Mouse (Mus musculus) embryo, embryonic 10 days (tissue): Measurements from ENCODE around the gene Zfp639.
A peak's percentile ranks its signal among the peaks of the same experiment; 100 is the strongest.

Experiments
- DNase-seq: peaks from one replicate; pipeline ENCODE4 v3.0.0-alpha.2; 2015; ENCODE audit warnings: low spot score

Zfp639 gene

DNA sequence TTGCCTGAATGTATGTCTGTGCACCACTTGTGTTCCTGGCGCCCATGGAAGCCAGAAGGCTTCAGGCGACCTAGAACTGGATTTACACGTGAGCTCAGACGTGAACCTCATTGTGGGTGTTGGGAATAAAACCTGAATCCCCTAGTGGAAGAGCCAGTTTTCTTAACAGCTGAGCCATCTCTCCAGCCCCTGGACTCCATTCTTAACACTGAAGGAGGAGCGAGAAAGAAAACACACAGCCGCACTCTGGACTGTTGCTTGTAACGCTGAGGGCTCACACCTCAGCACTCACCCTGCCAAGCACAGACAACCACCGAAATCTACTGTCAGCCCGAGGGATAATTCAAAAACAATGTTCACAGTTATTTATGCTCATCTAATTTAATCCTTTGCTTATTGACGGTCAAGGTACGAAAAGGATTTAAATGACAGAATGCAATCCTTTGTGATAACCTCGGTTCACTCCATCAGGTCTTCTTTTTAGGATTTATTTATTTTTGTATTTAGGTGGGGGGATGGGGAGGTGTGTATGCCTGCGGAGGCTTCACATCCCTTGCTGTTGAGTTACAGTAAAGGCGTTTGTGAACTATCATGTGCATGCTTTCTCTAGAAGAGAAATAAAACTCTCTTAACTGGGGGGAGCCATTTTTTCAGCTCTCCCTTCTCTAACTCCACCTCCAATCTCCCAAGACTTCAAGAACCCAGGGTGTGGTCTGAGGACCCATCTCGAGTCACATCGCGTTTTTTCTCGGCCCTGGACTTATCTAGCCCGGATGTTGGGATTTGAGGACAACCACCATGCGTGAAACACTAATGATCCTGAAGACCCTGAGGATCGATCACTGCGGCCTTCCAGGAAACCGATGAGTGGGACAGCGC lies at the start of gene Zfp639:
TSS of gene Zfp639 (plus strand) at position 764 of the 879 bp plus-strand sequence.
- DNase-seq: peak; percentile 18

DNA sequence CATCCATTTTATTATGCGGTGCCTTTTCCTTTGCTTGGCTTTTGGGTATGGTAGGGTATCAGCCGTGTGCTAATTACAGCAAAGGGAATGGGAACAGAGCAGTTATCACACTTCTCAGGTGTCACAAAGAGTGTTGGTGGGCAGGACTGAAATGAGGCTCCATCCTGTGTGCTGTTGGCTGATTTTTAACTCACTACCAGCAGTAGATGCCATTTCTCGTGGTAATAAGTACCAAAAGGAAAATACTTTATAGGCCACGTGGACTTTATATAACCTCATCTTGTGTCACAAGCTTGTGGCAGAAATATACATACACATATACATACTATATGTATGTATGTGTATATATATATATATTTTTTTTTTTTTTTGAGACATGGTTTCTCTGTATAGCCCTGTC lies 42.7 kb upstream of the Zfp639 start:
- DNase-seq: no peak

DNA sequence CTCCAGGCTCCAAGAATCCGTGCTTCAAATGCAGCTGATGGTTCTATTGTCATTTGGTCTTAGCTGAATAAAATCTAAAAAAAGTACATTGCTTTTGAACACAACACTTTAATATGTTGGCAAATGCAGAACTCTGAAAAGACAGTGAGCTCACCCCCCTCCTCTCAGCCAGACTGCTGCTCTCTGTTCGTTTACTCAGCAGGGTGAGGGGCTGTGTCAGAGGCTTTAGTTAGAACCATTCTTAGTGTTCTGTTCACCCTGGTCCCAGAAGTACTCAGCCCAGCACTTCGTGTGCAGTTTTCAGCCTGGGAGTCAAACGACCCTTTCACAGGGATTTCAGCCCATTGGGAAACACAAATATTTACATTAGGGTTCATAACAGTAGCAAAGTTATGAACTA lies 41.6 kb upstream of the Zfp639 start:
- no peak for DNase-seq

DNA sequence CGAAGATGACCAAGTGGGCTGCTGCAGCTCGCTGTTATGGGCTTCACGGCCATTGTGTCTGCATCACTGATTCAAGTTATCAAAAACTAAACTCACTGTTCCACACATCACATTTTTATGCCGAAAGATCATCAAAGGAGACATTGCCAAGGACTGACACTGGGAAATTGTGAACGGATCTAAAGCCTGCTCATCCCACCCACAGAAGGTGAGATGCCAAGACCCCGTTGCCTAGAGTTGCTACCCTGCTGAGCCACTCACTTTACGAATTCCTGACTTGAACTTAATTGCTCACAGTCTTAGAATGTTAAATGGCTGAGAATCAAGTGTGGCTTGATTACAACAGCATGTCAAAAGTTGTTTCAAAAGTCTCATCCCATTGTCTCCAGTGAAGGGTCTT lies 39.6 kb upstream of the Zfp639 start:
- no peak for DNase-seq

DNA sequence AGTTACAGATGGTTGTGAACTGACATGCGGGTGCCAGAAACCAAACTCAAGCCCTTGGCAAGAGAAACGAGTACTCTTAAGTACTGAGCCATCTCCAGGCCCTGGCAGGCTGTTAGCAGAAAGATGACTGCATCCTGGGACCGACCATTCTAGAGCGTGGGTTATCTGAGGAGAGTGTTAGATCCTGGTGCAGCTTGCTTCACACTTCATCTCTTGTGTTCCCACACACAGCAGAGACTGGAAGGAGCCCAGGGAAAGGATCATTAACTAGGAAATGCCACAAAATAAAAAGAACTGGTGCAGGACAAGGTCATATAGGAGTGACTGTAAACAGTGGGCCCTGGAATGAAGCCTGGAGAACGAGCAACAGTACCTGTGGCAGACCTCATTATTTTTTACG lies 39.0 kb upstream of the Zfp639 start:
- no peak for DNase-seq

DNA sequence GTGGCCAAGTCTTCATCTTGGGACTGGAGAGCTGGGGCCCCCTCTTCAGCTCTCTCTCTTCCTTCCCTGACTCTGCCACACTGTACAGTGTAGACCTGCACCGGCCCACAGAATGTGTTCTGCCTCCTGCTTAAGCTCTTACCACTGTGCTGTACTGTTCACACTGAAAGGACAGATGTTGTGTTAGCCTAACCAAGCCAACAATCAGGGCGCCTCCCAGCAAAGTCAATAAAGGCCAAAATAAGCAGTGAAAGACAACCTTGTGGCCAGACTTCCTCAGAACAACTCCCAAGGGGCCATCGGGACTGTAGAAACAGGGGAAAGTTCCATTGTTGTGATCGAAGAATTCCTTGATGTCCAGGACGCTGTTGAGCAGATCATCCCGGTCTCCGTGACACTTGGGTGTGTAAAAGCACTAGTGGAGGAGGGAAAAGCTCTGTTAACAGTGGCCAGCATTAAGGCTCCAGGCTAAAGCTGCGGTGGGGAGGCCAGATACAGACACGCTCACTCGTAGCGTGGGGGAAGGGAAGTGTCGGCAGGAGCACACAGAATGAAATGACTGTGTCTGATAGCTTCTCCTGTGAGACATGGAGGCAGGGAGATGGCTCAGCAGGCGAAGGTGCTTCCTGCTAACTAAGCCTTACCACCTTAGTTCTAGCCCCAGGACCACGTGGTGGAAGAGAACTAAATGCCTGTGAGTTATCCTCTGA lies 37.7 kb upstream of the Zfp639 start:
- peak; percentile 16 for DNase-seq

DNA sequence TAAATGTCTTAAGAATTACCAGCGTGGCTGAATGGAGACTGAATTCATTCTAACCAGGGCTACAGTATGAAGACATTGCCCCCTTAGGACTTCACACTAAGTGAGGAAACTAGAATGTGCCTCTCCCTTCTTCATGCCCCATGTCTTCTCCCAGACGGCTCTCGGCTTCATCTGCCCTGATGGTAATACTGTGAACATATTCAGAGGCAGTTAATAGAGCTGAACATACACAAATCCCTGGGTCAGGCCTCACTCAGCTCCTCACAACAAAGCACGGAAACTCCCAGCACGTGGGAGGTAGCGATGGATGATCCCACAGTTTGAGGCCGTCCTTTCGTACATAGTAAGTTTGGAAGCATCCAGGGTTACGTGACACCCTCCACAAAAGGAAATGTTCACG lies 36.9 kb upstream of the Zfp639 start:
- no peak for DNase-seq

DNA sequence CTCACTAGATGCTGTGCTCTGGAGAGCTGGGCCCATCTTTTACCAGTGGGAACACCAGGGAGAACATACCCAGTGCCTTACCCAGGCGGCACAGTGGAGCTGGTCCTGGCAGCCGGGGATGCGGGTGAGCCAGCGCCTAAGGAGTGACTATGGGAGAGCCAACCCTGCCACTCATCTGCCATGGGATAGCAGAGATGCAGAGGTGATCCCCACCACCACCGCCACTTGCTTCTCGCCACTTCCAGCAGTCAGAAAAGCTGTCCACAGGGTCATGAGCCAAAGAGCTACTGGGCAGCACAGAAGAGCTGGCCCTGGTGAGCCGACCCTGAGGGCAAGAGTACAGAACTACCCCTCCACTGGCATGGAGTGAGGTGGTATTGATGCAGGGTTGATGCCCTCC lies 30.1 kb upstream of the Zfp639 start:
- no peak for DNase-seq

DNA sequence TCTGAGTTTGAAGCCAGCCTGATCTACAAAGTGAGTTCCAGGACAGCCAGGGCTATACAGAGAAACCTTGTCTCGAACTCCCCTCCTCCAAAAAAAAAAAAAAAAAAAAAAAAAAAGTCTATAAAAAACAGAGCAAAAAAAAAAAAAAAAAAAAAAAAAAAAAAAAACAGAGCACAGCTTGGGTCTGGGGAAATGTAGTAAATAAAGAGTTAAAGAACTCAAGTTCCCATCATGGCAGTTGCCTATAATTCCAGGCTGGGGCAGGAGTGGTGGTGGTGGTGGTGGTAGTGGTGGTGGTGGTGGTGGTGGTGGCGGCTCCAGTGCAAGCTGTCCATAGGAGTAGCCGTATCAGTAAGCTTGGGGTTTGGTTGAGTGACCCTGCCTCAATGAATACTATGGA lies 27.0 kb upstream of the Zfp639 start:
- no peak for DNase-seq

DNA sequence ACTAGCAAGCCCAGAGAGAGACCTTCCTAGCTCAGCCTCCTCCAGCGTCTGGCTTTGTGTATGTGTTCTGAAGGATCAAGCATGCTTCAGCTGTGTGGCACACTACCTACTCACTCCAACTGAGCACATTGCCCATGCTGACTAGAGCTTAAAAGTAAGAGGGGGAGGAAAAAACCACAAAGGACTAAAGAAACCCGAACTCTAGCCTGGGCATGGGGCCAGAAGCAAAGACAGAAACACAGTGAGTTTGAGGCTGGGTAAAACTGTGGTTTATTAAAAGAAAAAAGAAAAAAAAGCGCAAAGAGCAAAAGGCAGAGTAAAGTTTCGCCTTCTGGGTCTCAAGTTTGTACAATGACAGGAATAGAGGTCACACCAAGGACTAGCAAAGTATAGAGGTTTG lies 23.5 kb upstream of the Zfp639 start:
- DNase-seq: no peak

DNA sequence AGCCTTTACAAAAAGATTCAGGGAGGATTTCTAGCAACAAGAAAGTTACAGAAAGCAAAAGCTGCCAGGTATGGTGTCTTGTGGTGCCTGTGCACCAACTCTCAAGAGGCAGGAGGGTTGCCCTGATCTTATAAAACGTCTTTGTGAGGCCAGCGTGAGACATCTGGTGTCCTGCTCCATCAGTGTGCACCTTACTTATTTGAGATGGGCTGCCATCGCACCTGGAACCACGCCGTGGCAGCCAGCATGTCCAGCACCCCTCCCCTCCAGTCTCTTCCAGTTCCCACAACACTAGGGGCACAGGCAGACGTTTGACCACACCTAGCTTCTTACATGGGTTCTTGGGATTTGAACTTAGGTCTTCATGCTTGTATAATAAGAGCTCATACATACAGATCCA lies 21.9 kb upstream of the Zfp639 start:
- DNase-seq: no peak

DNA sequence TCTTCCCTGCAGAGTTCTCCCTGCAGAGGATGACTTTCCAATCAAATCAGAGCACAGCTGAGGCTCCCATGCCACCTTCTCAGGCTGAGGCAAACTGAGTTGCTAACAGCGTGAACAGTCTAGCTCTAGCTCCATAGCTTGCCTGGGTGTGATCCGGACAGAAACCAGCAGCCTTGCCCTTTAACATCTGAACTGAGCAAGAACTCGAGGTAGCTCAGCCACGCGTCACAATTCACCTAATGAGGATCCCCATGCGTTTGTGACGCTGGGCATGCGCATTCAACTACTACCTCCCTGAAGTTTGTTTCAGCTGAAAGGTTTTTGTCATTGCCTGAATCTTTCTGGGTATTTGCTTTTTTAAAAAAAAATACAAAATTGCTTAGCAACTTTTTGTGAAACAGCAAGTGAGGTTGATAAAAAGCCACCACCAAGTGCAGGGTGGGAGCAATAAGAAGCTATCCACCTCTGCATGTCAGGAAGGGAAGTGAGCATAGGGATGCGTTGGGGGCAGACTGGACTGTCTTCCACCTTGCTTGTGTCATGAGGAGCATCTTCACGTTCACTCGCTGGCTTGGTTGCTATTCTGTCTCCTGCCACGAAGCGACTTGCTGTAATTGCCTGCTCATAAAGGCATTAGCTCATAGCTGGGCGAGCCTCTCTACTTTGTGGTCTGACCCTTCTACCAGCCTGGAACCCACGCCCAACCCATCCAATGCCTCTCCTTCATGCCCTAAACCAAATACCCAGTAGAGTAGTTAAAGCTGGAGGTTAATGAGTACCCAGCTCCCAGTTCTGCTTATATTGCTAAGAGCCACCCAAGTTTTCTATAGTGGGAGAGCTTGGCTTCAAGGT lies 19.8 kb upstream of the Zfp639 start:
- no peak for DNase-seq

DNA sequence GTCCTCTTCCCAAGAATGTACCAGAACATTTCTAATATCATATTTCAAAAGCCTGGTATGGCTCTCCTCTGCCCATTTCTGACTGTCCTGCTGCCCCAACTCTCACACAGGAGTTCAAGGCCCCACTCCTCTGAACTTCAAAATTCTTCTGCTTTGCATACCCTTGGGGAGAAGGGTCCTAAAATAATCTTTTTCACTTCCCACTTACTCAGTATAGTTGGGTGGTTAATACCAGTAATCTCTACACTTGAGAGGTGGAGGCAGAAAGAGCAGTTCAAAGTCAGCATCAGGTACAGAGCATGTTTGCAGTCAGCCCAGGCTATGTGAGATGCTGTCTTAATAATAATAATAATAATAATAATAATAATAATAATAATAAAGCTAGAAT lies 19.1 kb upstream of the Zfp639 start:
- no peak for DNase-seq

DNA sequence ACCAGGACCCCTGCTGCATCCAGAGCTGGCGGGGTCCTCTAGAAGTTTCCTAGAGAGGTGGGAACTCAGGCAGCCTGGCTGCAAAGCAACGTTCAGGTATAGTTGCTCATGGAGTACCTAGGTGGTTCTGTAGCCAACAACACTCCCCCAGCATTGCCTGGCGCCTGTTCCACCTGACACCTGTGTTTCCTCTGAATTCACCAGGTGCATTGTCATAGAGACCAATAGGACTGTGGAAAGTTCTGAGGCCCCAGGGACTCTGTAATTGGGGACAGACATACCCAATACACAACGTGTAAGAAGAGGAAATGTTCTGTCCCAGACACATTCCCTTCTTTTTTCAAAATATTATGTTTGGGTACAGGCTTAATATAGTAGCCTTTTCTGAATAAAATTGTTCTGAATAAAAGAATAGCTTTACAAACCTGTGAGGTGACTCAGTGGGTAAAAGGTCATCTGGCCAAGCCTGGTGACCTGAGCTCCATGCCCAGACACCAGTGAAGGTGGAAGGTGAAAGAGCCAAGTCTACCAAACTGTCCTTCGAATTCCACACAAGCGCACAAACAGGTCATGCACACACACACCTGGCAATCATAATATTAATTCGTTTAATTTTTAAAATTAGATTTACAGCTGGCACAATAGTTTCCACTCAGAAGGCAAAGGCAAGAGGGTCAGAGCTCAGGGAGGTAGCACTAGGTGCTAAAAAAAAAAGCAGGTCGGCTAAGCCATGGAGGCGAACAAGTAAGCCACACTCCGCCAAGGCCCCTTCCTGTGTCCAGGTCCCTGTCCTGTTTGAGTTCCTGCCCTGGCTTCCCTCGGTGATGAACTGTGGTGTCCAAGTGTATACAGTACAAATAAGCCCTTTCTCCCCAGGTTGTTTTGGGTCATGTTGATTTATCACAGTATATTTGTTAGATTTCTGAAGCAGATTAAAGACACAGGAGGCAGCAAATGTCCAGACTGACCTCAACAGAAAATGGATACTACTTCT lies 17.7 kb upstream of the Zfp639 start, which contains the start of gene Kcnmb3:
TSS of gene Kcnmb3 (minus strand) at position 135 of the 994 bp plus-strand sequence.
- no peak for DNase-seq

DNA sequence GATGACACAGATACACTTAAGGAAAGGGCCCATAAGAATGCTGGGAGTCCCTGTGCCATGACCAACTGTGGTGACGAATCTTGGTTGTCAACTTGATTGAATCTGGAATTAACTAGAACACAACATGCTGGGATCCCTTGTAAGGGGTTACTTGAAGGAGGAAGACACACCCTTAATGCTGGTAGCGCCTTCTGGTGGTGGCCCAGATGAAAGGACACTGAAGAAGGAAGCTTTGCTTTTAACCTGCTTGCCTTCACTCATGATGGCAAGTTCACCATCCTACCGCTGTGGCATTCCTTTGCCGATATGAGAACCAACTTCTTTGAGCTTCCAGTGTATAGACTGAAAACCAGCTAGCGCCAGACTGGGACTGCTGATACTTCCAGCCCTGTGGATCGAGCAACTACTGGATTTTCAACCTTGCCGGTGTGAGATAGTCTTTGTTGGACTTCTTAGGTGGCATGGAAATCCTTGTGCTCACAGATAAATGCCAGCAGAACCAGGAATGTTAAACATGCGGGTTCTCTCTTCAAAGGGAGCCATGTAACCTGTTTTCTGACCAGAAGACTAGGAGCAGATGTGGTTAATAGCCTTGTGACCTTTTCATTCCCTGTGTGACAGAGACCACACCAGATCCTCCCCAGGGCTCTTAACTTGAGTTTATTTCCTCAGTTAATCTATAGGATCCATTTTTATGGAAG lies 15.5 kb upstream of the Zfp639 start:
- peak; percentile 13 for DNase-seq

DNA sequence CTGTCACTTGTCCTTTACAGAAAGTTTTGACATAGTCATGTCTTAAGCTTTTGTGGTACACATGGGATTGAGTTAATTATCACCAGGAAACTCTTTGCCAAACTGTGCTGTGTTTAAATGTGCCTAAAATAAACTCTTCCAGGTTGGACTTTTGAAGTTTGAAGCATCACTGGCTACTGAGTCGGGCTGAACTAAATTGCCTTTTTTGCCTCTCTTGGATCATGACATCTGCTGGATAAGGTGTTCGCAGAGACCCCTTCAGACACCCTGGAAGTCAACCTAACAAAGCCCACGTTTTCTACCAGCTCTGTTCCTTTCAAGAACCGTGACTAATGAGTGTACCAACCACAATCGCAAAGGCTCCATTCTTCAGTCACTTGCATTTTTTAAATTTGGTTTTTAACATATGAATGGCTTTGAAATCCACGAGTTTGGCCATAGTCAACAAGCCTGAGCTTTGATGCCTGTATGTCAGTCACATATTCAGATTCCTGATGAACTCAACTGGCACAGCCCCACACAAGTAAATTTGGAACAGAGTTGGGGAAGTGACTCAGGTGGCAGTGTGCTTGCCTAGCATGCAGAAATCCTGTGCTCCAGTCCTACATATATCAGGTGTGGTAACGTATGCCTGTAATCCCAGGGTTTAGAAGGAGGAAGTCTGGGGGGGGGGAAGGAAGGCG lies 14.8 kb upstream of the Zfp639 start:
- DNase-seq: no peak

DNA sequence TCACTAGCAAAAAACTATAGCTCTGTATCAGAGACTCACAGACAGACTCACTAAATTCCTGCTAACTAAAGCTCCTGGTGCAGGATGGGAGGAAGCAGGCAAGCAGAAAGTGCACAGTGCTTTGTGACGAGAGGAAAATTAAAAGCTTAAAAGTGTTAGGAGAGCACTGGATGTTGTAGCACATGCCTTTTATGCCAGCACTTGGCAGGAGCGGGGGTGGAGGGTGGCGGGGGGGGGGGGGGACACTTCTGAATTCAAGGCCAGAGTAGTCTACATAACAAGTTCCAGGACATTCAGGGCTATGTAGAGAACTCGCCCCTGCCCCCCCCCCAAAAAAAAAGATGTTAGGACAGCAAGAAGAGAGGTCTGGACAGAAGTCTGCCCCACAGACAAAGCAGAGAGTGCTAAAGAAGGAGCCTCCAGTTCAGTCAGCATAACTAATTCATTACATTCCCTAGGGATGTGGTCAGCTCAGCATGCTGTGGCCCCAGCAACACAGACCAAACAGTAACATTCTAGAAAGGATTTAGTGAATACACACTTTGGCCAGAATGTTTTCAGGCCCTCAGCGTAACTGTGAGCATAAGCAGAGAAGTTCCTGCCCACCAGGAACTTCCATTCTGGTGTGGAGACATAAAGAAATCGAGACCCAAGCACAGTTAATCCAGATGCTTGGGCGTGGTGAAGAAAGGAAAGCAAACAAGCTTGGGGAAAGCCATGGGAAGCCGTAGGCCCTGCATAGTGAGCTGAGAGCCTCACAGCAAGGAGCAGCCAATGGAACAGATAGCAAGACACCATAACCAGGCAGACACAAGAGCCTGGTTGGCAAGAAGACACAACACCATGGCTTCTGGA lies 14.0 kb upstream of the Zfp639 start:
- DNase-seq: peak; percentile 44

DNA sequence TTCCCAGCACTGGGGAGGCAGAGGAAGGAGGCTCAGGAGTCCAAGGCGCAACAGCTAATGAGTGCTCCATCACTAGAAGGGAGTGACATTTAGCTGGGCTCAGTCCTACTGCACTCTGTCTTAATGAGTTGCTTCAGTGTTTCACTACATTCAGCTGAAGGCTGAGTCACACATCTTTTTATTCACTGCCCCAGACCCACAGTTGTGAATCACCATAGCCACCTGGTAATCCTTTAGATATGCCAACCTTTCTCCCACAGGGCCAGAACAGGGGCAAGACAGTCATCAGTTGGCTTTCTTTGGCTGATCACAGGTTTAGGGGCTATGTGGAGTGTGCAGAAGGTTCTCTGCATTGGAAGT lies 13.4 kb upstream of the Zfp639 start:
- no peak for DNase-seq

DNA sequence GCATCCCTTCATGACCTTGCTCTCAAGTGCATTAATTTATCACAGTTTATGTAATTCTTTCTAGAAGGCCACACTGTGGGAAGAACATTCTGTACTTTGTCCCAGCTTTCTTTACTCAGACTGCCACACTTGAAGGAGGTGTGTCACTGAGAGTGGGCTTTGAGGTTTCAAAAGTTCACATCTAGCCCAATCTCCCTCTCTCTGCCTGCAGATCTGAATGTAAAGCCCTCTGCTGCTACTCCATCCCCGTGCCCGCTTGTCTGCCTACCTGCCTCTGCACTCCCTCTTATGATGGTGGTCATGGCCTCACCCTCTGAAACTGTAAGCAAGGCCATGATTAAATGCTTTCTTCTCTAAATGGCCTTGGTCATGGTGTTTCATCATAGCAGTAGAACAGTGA lies 9.7 kb upstream of the Zfp639 start:
- no peak for DNase-seq
